Mouse (Mus musculus) midbrain, embryonic 14.5 days (tissue): ENCODE results near the gene Gm15557. TPM values are rescaled to one million over a fixed set of nuclear protein-coding genes. Genes with fewer than 3 reads are reported as not detected.
"Not testable (repeated sequence)": the region's sequence is repeated elsewhere in the genome, so short reads cannot be mapped to it uniquely, and the experiment has no call there.

ENCODE experiments used
- ATAC-seq: fragments of 200-750 bp; cut with Nextera tagmentation; 2 replicates; pipeline ENCODE4 v1.8.0; 2017; ENCODE audit warnings: moderate number of reproducible peaks, moderate library complexity; ENCODE audit not compliant: low FRiP score, low TSS enrichment
- DNase-seq: peaks from one replicate; pipeline ENCODE4 v3.0.0-alpha.2; 2015
- H3K27ac ChIP-seq: fragments of 300-500 bp; sonication (generic); replicated peaks from 2 replicates; pipeline ENCODE4 v1.5.1; 2014; ENCODE audit warnings: mild to moderate bottlenecking, low read depth, low read length, moderate library complexity
- H3K27me3 ChIP-seq: fragments of 300-500 bp; sonication (generic); 2 replicates; pipeline ENCODE4 v1.6.1; 2014; ENCODE audit warnings: low read length, control low read depth, mixed read lengths; ENCODE audit not compliant: control insufficient read depth, insufficient read depth
- H3K36me3 ChIP-seq: fragments of 300-500 bp; sonication (generic); 2 replicates; pipeline ENCODE4 v1.6.1; 2014; ENCODE audit warnings: low read length, control low read depth; ENCODE audit not compliant: control insufficient read depth, insufficient read depth
- H3K4me1 ChIP-seq: fragments of 300-500 bp; sonication (generic); 2 replicates; pipeline ENCODE4 v1.6.1; 2014; ENCODE audit warnings: mild to moderate bottlenecking, antibody characterized with exemption, low read length, control low read depth; ENCODE audit not compliant: control insufficient read depth, insufficient read depth
- H3K4me2 ChIP-seq: fragments of 300-500 bp; sonication (generic); 2 replicates; pipeline ENCODE4 v1.6.1; 2014; ENCODE audit warnings: mild to moderate bottlenecking, low read length, moderate library complexity
- H3K4me3 ChIP-seq: fragments of 300-500 bp; sonication (generic); replicated peaks from 2 replicates; pipeline ENCODE4 v1.5.1; 2014; ENCODE audit warnings: low read depth, low read length
- H3K9ac ChIP-seq: fragments of 300-500 bp; sonication (generic); replicated peaks from 2 replicates; pipeline ENCODE4 v1.6.1; 2014; ENCODE audit warnings: mild to moderate bottlenecking, low read length, moderate library complexity
- H3K9me3 ChIP-seq: fragments of 300-500 bp; sonication (generic); 2 replicates; pipeline ENCODE4 v1.6.1; 2016; ENCODE audit warnings: low read length, control low read depth, mixed read lengths; ENCODE audit not compliant: control insufficient read depth
- WGBS: fragments of 180-500 bp; shearing (Covaris S2); extraction: QIAGEN DNeasy Blood & Tissue Kit; methylation state at CpG from one replicate; pipeline ENCODE4 v1.1.7; 2014; 5-methylcytosine and 5-hydroxymethylcytosine counted together
- polyA plus RNA-seq: library from polyadenylated mRNA; unstranded; fragments of >200 nt; fragmentation: Nextera tagmentation; extraction: Ambion mirVana; gene quantifications from 2 replicates; pipeline ENCODE4 v1.2.1, GENCODE M21; 2014

Gene Gm15557
- polyA plus RNA-seq, result not detected in 2 replicates

DNA sequence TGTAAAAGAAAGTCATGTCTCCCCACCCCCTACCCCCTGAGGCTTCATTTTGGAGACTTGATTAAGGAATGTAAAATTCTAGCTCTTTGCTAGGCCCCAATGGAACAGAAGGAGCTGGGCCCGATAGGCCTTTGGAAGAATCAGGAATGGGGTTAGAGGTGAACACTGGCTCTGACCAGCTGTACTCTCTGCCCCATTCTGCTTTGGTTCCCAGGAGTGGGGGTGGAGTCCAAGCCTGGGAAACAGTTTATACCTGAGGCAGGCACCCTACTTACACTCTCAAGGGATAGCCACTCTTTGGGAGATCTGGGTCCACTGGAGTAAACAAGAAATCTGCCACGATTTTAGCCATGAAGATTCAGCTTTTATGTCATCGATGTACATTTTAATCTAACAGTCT, at the start of gene Gm15557:
Gm15557 (plus strand) TSS at position 48 of the 400 bp plus-strand sequence.
- Histone ChIP-seq H3K27me3 (no peaks in the 10 kb centered on the region), H3K4me3 (no peak within 1 kb of the TSS), H3K4me2 (no peak within 1 kb of the TSS), H3K9ac (no peak within 1 kb of the TSS), H3K27ac (no peak within 1 kb of the TSS), H3K9me3 (no peaks in the 10 kb centered on the region), H3K36me3 (no peaks in the 10 kb centered on the region), H3K4me1 (peaks cover 8% of the 10 kb centered on the region; the same call in 1 of the 2 replicates)
- no peak for ATAC-seq
- WGBS, result 88% methylated on average over 3 of the region's 3 CpGs
- no peak for DNase-seq

DNA sequence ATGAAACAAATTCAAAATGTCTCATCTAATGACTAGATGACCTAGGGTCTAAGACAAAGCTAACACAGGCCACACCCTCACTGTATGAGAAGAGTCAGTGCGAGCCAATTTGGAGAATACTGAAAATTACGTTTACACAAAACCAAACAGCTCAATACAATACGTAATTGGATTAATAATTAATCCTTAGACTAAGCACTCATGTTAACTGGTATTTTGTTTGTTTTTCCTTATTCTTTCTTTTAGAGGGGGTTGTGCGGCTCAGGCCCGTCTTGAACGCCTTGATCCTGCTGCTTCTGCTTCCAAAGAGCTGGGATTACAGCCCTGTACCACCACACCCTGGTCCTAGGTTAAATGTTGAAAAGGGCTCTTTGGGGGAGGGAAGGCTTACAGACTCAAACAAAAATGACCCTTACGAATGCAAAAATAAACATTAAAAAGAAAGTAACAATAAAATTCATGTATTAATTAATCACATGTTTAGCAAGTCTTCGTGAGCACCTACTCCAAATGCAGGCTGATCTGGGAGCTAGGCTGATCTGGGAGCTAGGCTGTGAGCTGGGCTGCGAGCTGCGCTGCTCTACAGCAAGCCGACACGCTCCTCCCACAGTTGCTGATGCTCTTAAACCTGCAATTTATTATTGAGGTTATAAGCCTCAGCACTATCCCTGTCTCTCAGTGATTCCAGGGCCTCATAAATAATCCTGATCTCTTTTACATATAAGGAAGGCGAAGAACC, 46.1 kb upstream of the Gm15557 start:
- H3K36me3 ChIP-seq, result peaks cover 38% of the 10 kb centered on the region
- H3K9ac ChIP-seq, result no peak overlapping the region
- no peak for ATAC-seq
- no peaks in the 10 kb centered on the region for H3K27me3 ChIP-seq
- 93% methylated on average over 13 of the region's 13 CpGs for WGBS
- H3K4me1 ChIP-seq, result no peaks in the 10 kb centered on the region
- DNase-seq, result no peak
- no peak overlapping the region for H3K27ac ChIP-seq
- no peak overlapping the region for H3K4me3 ChIP-seq
- H3K9me3 ChIP-seq, result no peaks in the 10 kb centered on the region
- no peak overlapping the region for H3K4me2 ChIP-seq

DNA sequence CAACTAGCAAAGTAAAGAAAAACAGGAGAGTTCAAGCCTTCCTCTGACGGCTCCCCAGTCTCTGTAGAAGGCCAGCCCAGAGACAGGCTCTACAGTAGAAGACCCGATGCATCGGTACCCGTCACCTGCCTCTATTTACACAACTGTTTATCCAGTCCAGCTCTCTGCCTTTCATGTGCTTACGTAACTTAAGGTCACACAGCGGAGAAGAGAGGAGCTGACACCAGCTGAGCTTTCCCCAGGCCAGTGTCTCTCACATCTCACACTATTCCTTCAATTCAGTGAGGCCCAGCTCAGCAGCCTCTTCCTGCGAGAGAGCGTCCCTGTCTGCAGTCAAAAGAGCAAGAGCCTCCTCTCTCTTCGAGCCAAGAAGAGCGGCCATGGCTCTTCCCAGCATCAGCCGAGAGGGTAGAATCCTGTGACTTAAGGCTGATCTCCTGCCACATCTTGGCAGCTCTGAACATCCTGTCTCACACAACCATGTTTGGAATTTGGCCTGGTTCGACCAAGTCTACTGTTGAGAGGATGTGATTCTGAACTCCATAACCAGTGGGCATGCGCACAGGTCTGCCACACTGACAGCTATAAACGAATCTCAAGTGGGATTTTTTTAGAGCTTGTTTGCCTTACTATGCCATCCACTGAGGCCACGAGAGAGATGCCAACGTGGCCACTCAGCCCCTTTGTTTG, 45.3 kb upstream of the Gm15557 start:
- Histone ChIP-seq H3K27ac (no peak overlapping the region), H3K9ac (no peak overlapping the region), H3K4me2 (no peak overlapping the region), H3K4me3 (no peak overlapping the region), H3K9me3 (no peaks in the 10 kb centered on the region), H3K27me3 (no peaks in the 10 kb centered on the region), H3K4me1 (no peaks in the 10 kb centered on the region), H3K36me3 (peaks cover 41% of the 10 kb centered on the region)
- no peak for ATAC-seq
- no peak for DNase-seq
- WGBS, result 91% methylated on average over 16 of the region's 16 CpGs

DNA sequence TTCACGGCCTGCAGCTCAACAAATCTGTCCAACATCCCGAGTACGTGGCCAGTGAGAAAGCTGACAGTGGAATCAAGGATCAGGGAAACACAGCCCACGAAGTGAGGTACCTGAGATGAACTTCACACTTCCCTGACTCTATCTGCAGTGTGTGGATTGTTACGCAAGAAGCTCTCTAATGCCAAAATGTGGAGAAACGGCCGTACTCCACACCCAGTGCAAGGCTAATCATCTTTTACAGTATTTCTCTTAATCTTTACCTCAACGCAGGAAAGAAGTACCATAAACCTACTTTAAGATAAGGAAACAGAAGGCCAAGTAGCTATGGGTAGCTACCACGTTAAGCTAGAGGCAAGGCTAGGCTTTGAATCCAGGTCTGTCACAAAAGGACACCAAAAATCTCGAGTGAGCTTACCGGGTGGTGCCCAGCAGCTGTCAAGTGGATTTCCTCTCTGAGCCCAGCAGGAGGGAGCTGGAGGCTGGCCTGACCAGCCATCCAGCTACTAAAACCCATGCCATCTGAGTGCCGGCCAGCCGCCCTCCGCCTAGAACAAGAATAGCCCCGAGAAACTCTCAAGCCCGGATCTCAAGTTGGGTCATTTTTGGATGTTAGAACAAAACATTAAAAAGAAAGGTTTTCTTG, 37.4 kb upstream of the Gm15557 start:
- no peak for ATAC-seq
- H3K27ac ChIP-seq, result no peak overlapping the region
- no peak for DNase-seq

DNA sequence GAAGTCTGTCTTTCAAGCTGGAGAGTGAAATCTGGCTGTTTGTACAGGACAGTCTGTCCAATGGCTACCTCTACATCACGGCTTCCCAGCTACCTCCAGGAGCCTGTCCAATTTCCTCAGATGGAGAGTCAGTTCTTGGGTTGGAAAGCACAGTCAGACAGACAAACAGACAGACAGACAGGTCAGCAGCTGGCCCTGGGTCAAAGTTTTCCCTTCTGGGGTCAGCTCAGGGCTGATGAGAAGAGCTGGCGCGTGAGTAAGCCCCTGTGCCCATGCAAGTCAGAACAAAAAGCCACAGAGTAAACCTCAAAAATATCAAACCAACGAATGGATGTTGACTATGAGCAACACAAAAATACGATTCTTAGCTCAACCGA, 36.9 kb upstream of the Gm15557 start:
- Histone ChIP-seq H3K4me1 (no peaks in the 10 kb centered on the region), H3K4me3 (no peak overlapping the region), H3K9me3 (no peaks in the 10 kb centered on the region), H3K27me3 (no peaks in the 10 kb centered on the region), H3K9ac (no peak overlapping the region), H3K27ac (no peak overlapping the region), H3K36me3 (peaks cover 41% of the 10 kb centered on the region), H3K4me2 (no peak overlapping the region)
- ATAC-seq, result no peak
- no peak for DNase-seq
- WGBS, result 94% methylated on average over 6 of the region's 6 CpGs

More for the DNA sequence above, 37.4 kb upstream of the Gm15557 start:
- H3K9ac ChIP-seq, result no peak overlapping the region
- WGBS, result 84% methylated on average over 16 of the region's 16 CpGs
- H3K4me2 ChIP-seq, result no peak overlapping the region
- no peaks in the 10 kb centered on the region for H3K27me3 ChIP-seq
- H3K4me3 ChIP-seq, result no peak overlapping the region
- no peaks in the 10 kb centered on the region for H3K9me3 ChIP-seq
- H3K4me1 ChIP-seq, result no peaks in the 10 kb centered on the region
- H3K36me3 ChIP-seq, result peaks cover 40% of the 10 kb centered on the region

DNA sequence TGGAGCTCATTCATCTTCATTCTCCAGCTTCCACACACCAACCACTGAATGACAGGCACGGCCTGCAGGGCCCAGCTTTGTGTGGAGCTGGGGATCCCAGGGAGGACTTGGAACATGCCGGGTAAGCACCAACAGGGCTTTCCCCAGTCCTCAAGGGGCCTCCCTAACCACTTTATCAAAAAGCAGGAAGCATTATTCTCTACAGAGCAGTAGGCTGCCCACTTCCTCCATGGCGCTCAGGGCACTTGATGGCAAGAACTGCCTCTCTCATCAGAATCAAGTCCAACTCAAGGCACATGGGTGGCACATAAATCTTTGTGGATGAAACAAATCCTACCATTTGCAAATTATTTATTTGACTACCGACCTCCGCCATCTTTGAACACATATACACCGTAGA, 25.8 kb upstream of the Gm15557 start:
- 94% methylated on average over 6 of the region's 6 CpGs for WGBS
- no peak for DNase-seq
- H3K4me3 ChIP-seq, result no peak overlapping the region
- H3K27ac ChIP-seq, result no peak overlapping the region
- ATAC-seq, result no peak
- peaks cover 58% of the 10 kb centered on the region for H3K36me3 ChIP-seq
- no peaks in the 10 kb centered on the region for H3K27me3 ChIP-seq
- no peak overlapping the region for H3K9ac ChIP-seq
- H3K4me2 ChIP-seq, result no peak overlapping the region
- no peaks in the 10 kb centered on the region for H3K9me3 ChIP-seq
- H3K4me1 ChIP-seq, result no peaks in the 10 kb centered on the region

DNA sequence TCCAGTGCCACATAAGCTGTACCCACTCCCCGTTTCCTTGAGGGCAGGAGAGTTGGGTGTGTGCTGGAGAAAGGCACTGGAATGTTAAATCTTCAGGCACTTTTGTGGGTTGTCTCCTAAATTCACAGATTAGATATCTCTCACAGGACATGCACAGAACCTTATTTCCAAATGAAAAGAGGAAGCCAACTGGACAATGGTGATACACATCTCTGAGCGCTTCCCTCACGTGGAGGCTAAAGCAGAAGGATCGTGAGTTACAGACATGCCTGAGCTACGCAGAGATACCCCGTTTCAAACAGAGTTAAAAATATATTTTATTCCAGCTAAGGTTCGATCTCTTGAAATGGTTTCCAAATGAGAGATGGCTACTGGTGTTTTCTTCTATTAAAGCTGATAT, 17.4 kb upstream of the Gm15557 start:
- ATAC-seq, result no peak
- no peak for DNase-seq
- H3K4me2 ChIP-seq, result no peak overlapping the region

DNA sequence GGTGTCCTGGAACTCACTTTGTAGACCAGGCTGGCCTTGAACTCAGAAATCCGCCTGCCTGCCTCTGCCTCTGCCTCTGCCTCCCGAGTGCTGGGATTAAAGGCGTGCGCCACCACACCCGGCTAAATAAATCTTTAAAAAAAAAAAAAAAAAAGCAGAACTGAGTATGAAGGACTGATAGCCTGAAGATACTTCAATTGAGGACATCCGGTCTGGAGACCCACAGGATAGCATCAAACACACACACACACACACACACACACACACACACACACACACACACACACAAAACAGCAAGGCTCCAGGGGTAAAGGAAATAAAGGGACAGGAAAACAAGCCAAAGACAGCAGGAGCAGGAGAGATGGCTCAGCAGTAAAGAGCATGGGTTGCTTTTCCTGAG, 15.3 kb upstream of the Gm15557 start:
- not testable (repeated sequence) for H3K4me2 ChIP-seq, DNase-seq, H3K4me1 ChIP-seq, H3K9me3 ChIP-seq, H3K9ac ChIP-seq, ATAC-seq, H3K27ac ChIP-seq, H3K4me3 ChIP-seq, H3K27me3 ChIP-seq, H3K36me3 ChIP-seq
- 98% methylated on average over 6 of the region's 6 CpGs for WGBS

More for the DNA sequence above, 17.4 kb upstream of the Gm15557 start:
- Histone ChIP-seq H3K4me3 (no peak overlapping the region), H3K4me1 (no peaks in the 10 kb centered on the region), H3K36me3 (peaks cover 15% of the 10 kb centered on the region), H3K27ac (no peak overlapping the region), H3K27me3 (no peaks in the 10 kb centered on the region), H3K9ac (no peak overlapping the region), H3K9me3 (no peaks in the 10 kb centered on the region)
- WGBS, result 96% methylated on average over 7 of the region's 7 CpGs
